Mouse (Mus musculus) heart, embryonic 10.5 days (tissue): ENCODE measurements around the gene Zfp971. TPM values are rescaled to one million over a fixed set of nuclear protein-coding genes. Genes with fewer than 3 reads are reported as not detected.
"Not testable (repeated sequence)": the region's sequence is repeated elsewhere in the genome, so short reads cannot be mapped to it uniquely, and the experiment has no call there.

Experiments
- DNase-seq: peaks from one replicate; pipeline ENCODE4 v3.0.0-alpha.2; 2017; ENCODE audit warnings: low spot score
- H3K27ac ChIP-seq: fragments of 300-500 bp; sonication (generic); 2 replicates; pipeline ENCODE4 v1.5.1; 2016; ENCODE audit warnings: mild to moderate bottlenecking
- H3K27me3 ChIP-seq: fragments of 300-500 bp; sonication (generic); 2 replicates; pipeline ENCODE4 v1.6.1; 2016; ENCODE audit warnings: mild to moderate bottlenecking; ENCODE audit not compliant: poor library complexity, insufficient read depth, severe bottlenecking
- H3K36me3 ChIP-seq: fragments of 300-500 bp; sonication (generic); 2 replicates; pipeline ENCODE4 v1.6.1; 2016; ENCODE audit warnings: mild to moderate bottlenecking, moderate library complexity
- H3K4me1 ChIP-seq: fragments of 300-500 bp; sonication (generic); 2 replicates; pipeline ENCODE4 v1.6.1; 2016; ENCODE audit warnings: mild to moderate bottlenecking
- H3K4me3 ChIP-seq: fragments of 300-500 bp; sonication (generic); 2 replicates; pipeline ENCODE4 v1.5.1; 2016; ENCODE audit warnings: mild to moderate bottlenecking, moderate library complexity
- H3K9me3 ChIP-seq: fragments of 300-500 bp; sonication (generic); 2 replicates; pipeline ENCODE4 v1.6.1; 2016; ENCODE audit warnings: mild to moderate bottlenecking, moderate library complexity
- WGBS: fragments of 180-500 bp; shearing (Covaris S2); methylation state at CpG from one replicate; pipeline ENCODE4 v1.1.7; 2016; 5-methylcytosine and 5-hydroxymethylcytosine counted together
- polyA plus RNA-seq: library from polyadenylated mRNA; unstranded; fragments of >200 nt; fragmentation: Nextera tagmentation; extraction: Ambion mirVana; gene quantifications from 2 replicates; pipeline ENCODE4 v1.2.1, GENCODE M21; 2016

The Zfp971 gene
- polyA plus RNA-seq = 17.0 and 19.9 TPM in 2 replicates

DNA sequence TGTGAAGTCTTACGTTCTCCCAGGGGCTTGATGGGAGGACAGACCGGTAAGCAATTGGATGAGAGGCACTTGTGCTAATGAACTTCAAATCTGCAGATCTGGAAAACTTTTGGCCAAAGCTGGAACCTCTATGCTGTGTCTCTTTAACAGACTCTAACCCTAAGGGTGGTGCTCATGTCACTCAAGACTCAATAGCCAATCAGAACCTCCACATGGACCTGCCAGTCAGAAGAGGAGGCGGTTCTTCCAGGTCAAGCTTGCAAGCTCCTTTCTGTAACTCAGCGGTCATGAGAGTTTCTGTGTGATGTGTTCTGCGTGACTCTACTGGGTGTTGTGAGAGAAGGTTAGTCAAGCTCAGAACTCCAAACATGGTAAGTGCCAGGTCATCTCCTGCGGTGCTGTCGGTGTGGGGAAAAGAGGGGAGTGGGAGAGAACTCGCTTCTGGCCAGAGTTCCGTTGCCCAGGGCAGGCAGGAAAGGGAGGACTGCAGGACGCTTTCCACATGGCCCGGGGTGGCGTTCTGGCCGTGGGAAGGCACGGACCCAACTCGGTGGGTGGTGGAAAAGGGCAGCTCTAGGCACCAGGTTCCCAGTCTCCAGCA, at the start of gene Zfp971:
Gene Zfp971 (plus strand): TSS at position 274 of the 601 bp plus-strand sequence.
- not testable (repeated sequence) for H3K27me3 ChIP-seq, H3K4me1 ChIP-seq, H3K9me3 ChIP-seq, H3K36me3 ChIP-seq
- DNase-seq = peak; percentile 68
- 1% methylated on average over 15 of the region's 15 CpGs for WGBS
- Histone ChIP-seq H3K27ac (peak within 1 kb of the TSS; percentile 59), H3K4me3 (peak within 1 kb of the TSS; percentile 69)

DNA sequence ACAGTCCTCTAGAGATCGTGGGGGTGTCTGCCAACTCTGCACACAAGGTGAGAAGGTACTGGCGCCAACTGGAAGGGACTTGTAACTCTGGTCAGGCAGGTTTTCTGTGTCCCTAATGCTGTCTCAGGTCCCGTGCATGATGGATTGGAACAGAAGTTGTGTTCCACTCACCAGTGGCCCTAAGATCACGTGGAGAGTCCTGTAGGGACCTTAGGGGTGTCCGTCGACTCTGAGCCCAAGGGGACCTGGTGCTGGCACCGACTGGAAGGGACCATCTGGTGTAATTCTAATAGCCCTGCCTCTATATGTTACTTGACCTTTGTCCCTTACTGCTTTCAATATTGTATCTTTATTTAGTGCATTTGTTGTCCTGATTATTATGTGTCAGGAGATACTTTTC, 48.3 kb upstream of the Zfp971 start:
- not testable (repeated sequence) for H3K4me3 ChIP-seq, H3K36me3 ChIP-seq, DNase-seq, H3K27ac ChIP-seq, H3K4me1 ChIP-seq, H3K27me3 ChIP-seq, H3K9me3 ChIP-seq
- 69% methylated on average over 7 of the region's 7 CpGs for WGBS

- not testable (repeated sequence) for H3K4me1 ChIP-seq, H3K9me3 ChIP-seq, H3K4me3 ChIP-seq, H3K36me3 ChIP-seq, H3K27me3 ChIP-seq, DNase-seq, H3K27ac ChIP-seq
- 79% methylated on average over 3 of the region's 3 CpGs for WGBS
These were observed 3.6 kb upstream of the Zfp971 start for GRCm38 (mm10) chr2:178019486-178019885.

- not testable (repeated sequence) for H3K9me3 ChIP-seq, H3K27me3 ChIP-seq, H3K36me3 ChIP-seq, H3K4me3 ChIP-seq, DNase-seq, H3K4me1 ChIP-seq, H3K27ac ChIP-seq
- WGBS = 74% methylated on average over 8 of the region's 8 CpGs
These were observed 2.3 kb upstream of the Zfp971 start for GRCm38 (mm10) chr2:178020773-178021172.

DNA sequence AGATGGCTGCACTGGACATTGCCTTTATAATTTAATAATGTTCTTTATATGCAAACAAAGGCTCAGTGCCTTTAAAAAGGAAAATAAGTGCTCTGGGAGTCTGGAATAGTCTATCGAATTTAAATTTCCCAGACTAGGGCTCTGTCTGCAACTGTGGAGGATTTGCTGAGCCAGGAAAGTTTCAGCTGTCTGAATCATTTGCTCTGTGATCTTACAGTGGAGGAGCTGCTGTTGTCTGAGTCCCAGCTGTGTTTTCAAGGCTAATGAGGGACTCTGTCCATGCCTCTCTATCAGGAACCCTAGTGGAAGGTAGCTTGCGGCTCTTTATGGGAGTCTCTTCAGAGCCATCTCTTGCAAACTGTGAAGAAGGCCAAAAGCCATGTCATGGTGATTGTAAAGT, 777 bp downstream of the Zfp971 start:
- not testable (repeated sequence) for H3K4me1 ChIP-seq, H3K36me3 ChIP-seq, H3K27ac ChIP-seq, H3K9me3 ChIP-seq, DNase-seq, H3K27me3 ChIP-seq
- 24% methylated on average over 2 of the region's 2 CpGs for WGBS
- H3K4me3 ChIP-seq = peak overlapping the region; percentile 69

GRCm38 (mm10) chr2:178027601-178028000, 4.5 kb downstream of the Zfp971 start:
- WGBS = 92% methylated on average over 3 of the region's 3 CpGs
- not testable (repeated sequence) for DNase-seq, H3K4me3 ChIP-seq

GRCm38 (mm10) chr2:178058195-178058594, 35.1 kb downstream of the Zfp971 start:
- no peak overlapping the region for H3K4me3 ChIP-seq

More at GRCm38 (mm10) chr2:178027601-178028000, 4.5 kb downstream of the Zfp971 start:
- H3K27ac ChIP-seq, H3K4me1 ChIP-seq, H3K9me3 ChIP-seq, H3K36me3 ChIP-seq, H3K27me3 ChIP-seq: not testable (repeated sequence)

DNA sequence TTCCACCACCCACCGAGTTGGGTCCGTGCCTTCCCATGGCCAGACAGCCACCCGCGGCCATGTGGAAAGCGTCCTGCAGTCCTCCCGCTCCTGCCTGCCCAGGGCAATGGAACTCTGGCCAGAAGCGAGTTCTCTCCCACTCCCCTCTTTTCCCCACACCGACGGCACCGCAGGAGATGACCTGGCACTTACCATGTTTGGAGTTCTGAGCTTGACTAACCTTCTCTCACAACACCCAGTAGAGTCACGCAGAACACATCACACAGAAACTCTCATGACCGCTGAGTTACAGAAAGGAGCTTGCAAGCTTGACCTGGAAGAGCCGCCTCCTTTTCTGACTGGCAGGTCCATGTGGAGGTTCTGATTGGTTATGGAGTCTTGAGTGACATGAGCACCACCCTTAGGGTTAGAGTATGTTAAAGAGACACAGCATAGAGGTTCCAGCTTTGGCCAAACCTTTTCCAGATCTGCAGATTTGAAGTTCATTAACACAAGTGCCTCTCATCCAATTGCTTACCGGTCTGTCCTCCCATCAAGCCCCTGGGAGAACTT, 55.2 kb downstream of the Zfp971 start, which contains the start of gene Zfp931:
Gene Zfp931 (minus strand): TSS at position 311 of the 552 bp plus-strand sequence.
- not testable (repeated sequence) for H3K36me3 ChIP-seq, DNase-seq, H3K4me1 ChIP-seq, H3K27me3 ChIP-seq, H3K27ac ChIP-seq, H3K9me3 ChIP-seq
- WGBS = 0% methylated on average over 9 of the region's 14 CpGs
- H3K4me3 ChIP-seq = peak within 1 kb of the TSS; percentile 55

More at GRCm38 (mm10) chr2:178058195-178058594, 35.1 kb downstream of the Zfp971 start:
- Histone ChIP-seq H3K36me3 (peaks cover 9% of the 10 kb centered on the region), H3K27ac (no peak overlapping the region), H3K9me3 (no peaks in the 10 kb centered on the region), H3K27me3 (no peaks in the 10 kb centered on the region), H3K4me1 (no peaks in the 10 kb centered on the region)
- WGBS = 6% methylated on average over 1 of the region's 1 CpGs
- DNase-seq = no peak

Other genes with a start within 250 kb of the Zfp971 start
- gene Gm14325, start 182.9 kb upstream of the Zfp971 start, polyA plus RNA-seq = 34.4 and 37.3 TPM in 2 replicates
- 4.5 and 5.3 TPM in 2 replicates for gene Gm14327, start 126.2 kb upstream of the Zfp971 start, polyA plus RNA-seq
- gene Zfp972, start 97.7 kb upstream of the Zfp971 start, polyA plus RNA-seq = 0.47 and 0.50 TPM in 2 replicates
- gene Gm14326, start 66.0 kb upstream of the Zfp971 start, polyA plus RNA-seq = 19.8 and 24.4 TPM in 2 replicates
- 15.8 and 16.1 TPM in 2 replicates for gene Zfp931, start 55.2 kb downstream of the Zfp971 start, polyA plus RNA-seq
- 10.8 and 14.0 TPM in 2 replicates for gene Phactr3, start 95.7 kb downstream of the Zfp971 start, polyA plus RNA-seq